Mouse (Mus musculus): ENCODE measurements around the gene Csmd2. TPM values are rescaled to one million over a fixed set of nuclear protein-coding genes. Genes with fewer than 3 reads are reported as not detected.

The Csmd2 gene
- polyA plus RNA-seq, 1 experiment from 2014 or later: 1.9 TPM

- Histone ChIP-seq H3K9me3 (ENCODE audit: control insufficient read depth, low read length) (no peaks in the 10 kb centered on the region), H3K36me3 (ENCODE audit: control insufficient read depth, insufficient read depth, low read length) (no peaks in the 10 kb centered on the region), H3K27me3 (ENCODE audit: control insufficient read depth, insufficient read depth, low read length) (peaks cover 33% of the 10 kb centered on the region), H3K9ac (ENCODE audit: low read depth, low read length) (no peak overlapping the region), H3K4me1 (replicated peaks; ENCODE audit: control insufficient read depth, insufficient read depth, low read length) (peaks cover 2% of the 10 kb centered on the region), H3K4me2 (replicated peaks; ENCODE audit: low read depth, low read length) (no peak overlapping the region), H3K4me3 (ENCODE audit: low read depth, low read length) (no peak overlapping the region), H3K27ac (ENCODE audit: low read depth, low read length) (no peak overlapping the region)
- DNase-seq (ENCODE audit: low spot score) (no peak), ATAC-seq (ENCODE audit: low FRiP score) (no peak)
- 92% methylated on average over 2 of the region's 2 CpGs for WGBS
Observed at GRCm38 (mm10) chr4:127984426-127984825, 3.2 kb upstream of the Csmd2 start.

GRCm38 (mm10) chr4:127985874-127986273 lies 1.8 kb upstream of the Csmd2 start:
- H3K4me1 ChIP-seq (replicated peaks; ENCODE audit: control insufficient read depth, insufficient read depth, low read length): peaks cover 2% of the 10 kb centered on the region
- peak overlapping the region; percentile 40; the same call in 1 of the 2 replicates for H3K4me2 ChIP-seq (replicated peaks; ENCODE audit: low read depth, low read length)
- peak; percentile 28 for DNase-seq (ENCODE audit: low spot score)
- no peak overlapping the region for H3K9ac ChIP-seq (ENCODE audit: low read depth, low read length)
- peaks cover 38% of the 10 kb centered on the region for H3K27me3 ChIP-seq (ENCODE audit: control insufficient read depth, insufficient read depth, low read length)
- no peaks in the 10 kb centered on the region for H3K36me3 ChIP-seq (ENCODE audit: control insufficient read depth, insufficient read depth, low read length)
- no peak overlapping the region for H3K4me3 ChIP-seq (ENCODE audit: low read depth, low read length)
- no peaks in the 10 kb centered on the region for H3K9me3 ChIP-seq (ENCODE audit: control insufficient read depth, low read length)
- ATAC-seq (ENCODE audit: low FRiP score): no peak
- WGBS: 14% methylated on average over 10 of the region's 10 CpGs
- no peak overlapping the region for H3K27ac ChIP-seq (ENCODE audit: low read depth, low read length)

GRCm38 (mm10) chr4:127986491-127987075 lies 1.1 kb upstream of the Csmd2 start:
- peak overlapping the region; percentile 40 for H3K4me2 ChIP-seq (replicated peaks; ENCODE audit: low read depth, low read length)
- no peaks in the 10 kb centered on the region for H3K36me3 ChIP-seq (ENCODE audit: control insufficient read depth, insufficient read depth, low read length)
- no peak overlapping the region for H3K27ac ChIP-seq (ENCODE audit: low read depth, low read length)
- 2% methylated on average over 24 of the region's 25 CpGs for WGBS
- ATAC-seq (ENCODE audit: low FRiP score) (0 out of 2 replicates have a peak, but pooled peaks have one; percentile 13), DNase-seq (ENCODE audit: low spot score) (peak; percentile 56)
- no peaks in the 10 kb centered on the region for H3K9me3 ChIP-seq (ENCODE audit: control insufficient read depth, low read length)
- H3K9ac ChIP-seq (ENCODE audit: low read depth, low read length): no peak overlapping the region
- peaks cover 2% of the 10 kb centered on the region for H3K4me1 ChIP-seq (replicated peaks; ENCODE audit: control insufficient read depth, insufficient read depth, low read length)
- H3K4me3 ChIP-seq (ENCODE audit: low read depth, low read length): peak overlapping the region; percentile 18; the same call in 1 of the 2 replicates
- H3K27me3 ChIP-seq (ENCODE audit: control insufficient read depth, insufficient read depth, low read length): peaks cover 38% of the 10 kb centered on the region

- no peak overlapping the region for H3K27ac ChIP-seq (ENCODE audit: low read depth, low read length)
- WGBS: 4% methylated on average over 10 of the region's 10 CpGs
- 0 out of 2 replicates have a peak overlapping the region, but pooled peaks have one; percentile 23 for H3K9ac ChIP-seq (ENCODE audit: low read depth, low read length)
- no peaks in the 10 kb centered on the region for H3K9me3 ChIP-seq (ENCODE audit: control insufficient read depth, low read length)
- peak overlapping the region; percentile 61 for H3K4me3 ChIP-seq (ENCODE audit: low read depth, low read length)
- no peaks in the 10 kb centered on the region for H3K36me3 ChIP-seq (ENCODE audit: control insufficient read depth, insufficient read depth, low read length)
- ATAC-seq (ENCODE audit: low FRiP score): no peak
- H3K4me2 ChIP-seq (replicated peaks; ENCODE audit: low read depth, low read length): peak overlapping the region; percentile 86
- H3K4me1 ChIP-seq (replicated peaks; ENCODE audit: control insufficient read depth, insufficient read depth, low read length): peaks cover 2% of the 10 kb centered on the region
- peak; percentile 46 for DNase-seq (ENCODE audit: low spot score)
- peaks cover 38% of the 10 kb centered on the region for H3K27me3 ChIP-seq (ENCODE audit: control insufficient read depth, insufficient read depth, low read length)
Observed at GRCm38 (mm10) chr4:127987270-127987669, 387 bp upstream of the Csmd2 start.

- H3K4me3 ChIP-seq (ENCODE audit: low read depth, low read length): peak overlapping the region; percentile 61
- H3K4me1 ChIP-seq (replicated peaks; ENCODE audit: control insufficient read depth, insufficient read depth, low read length): peaks cover 2% of the 10 kb centered on the region
- peak overlapping the region; percentile 86 for H3K4me2 ChIP-seq (replicated peaks; ENCODE audit: low read depth, low read length)
- WGBS: 1% methylated on average over 32 of the region's 39 CpGs
- no peaks in the 10 kb centered on the region for H3K36me3 ChIP-seq (ENCODE audit: control insufficient read depth, insufficient read depth, low read length)
- DNase-seq (ENCODE audit: low spot score) (peak; percentile 45), ATAC-seq (ENCODE audit: low FRiP score) (peak; percentile 13; the same call in 1 of the 2 replicates)
- H3K9me3 ChIP-seq (ENCODE audit: control insufficient read depth, low read length): no peaks in the 10 kb centered on the region
- peaks cover 38% of the 10 kb centered on the region for H3K27me3 ChIP-seq (ENCODE audit: control insufficient read depth, insufficient read depth, low read length)
- H3K9ac ChIP-seq (ENCODE audit: low read depth, low read length): peak overlapping the region; percentile 73
- H3K27ac ChIP-seq (ENCODE audit: low read depth, low read length): no peak overlapping the region
Observed at GRCm38 (mm10) chr4:127988526-127989180, 996 bp downstream of the Csmd2 start.

GRCm38 (mm10) chr4:127989347-127989995 lies 1.8 kb downstream of the Csmd2 start:
- Histone ChIP-seq H3K4me1 (replicated peaks; ENCODE audit: control insufficient read depth, insufficient read depth, low read length) (peaks cover 2% of the 10 kb centered on the region), H3K36me3 (ENCODE audit: control insufficient read depth, insufficient read depth, low read length) (no peaks in the 10 kb centered on the region), H3K27me3 (ENCODE audit: control insufficient read depth, insufficient read depth, low read length) (peaks cover 38% of the 10 kb centered on the region), H3K4me2 (replicated peaks; ENCODE audit: low read depth, low read length) (peak overlapping the region; percentile 86), H3K9ac (ENCODE audit: low read depth, low read length) (no peak overlapping the region), H3K4me3 (ENCODE audit: low read depth, low read length) (peak overlapping the region; percentile 61), H3K9me3 (ENCODE audit: control insufficient read depth, low read length) (no peaks in the 10 kb centered on the region), H3K27ac (ENCODE audit: low read depth, low read length) (no peak overlapping the region)
- WGBS: 10% methylated on average over 18 of the region's 18 CpGs
- ATAC-seq (ENCODE audit: low FRiP score) (no peak), DNase-seq (ENCODE audit: low spot score) (peak; percentile 60)

- Histone ChIP-seq H3K36me3 (ENCODE audit: control insufficient read depth, insufficient read depth, low read length) (no peaks in the 10 kb centered on the region), H3K9me3 (ENCODE audit: control insufficient read depth, low read length) (no peaks in the 10 kb centered on the region), H3K27ac (ENCODE audit: low read depth, low read length) (no peak overlapping the region), H3K4me1 (replicated peaks; ENCODE audit: control insufficient read depth, insufficient read depth, low read length) (no peaks in the 10 kb centered on the region), H3K27me3 (ENCODE audit: control insufficient read depth, insufficient read depth, low read length) (no peaks in the 10 kb centered on the region), H3K4me3 (ENCODE audit: low read depth, low read length) (no peak overlapping the region), H3K4me2 (replicated peaks; ENCODE audit: low read depth, low read length) (no peak overlapping the region), H3K9ac (ENCODE audit: low read depth, low read length) (no peak overlapping the region)
- ATAC-seq (ENCODE audit: low FRiP score): no peak
- 88% methylated on average over 3 of the region's 3 CpGs for WGBS
- DNase-seq (ENCODE audit: low spot score): no peak
Observed at GRCm38 (mm10) chr4:127999281-127999680, 11.6 kb downstream of the Csmd2 start.

- Histone ChIP-seq H3K4me3 (ENCODE audit: low read depth, low read length) (no peak overlapping the region), H3K27ac (ENCODE audit: low read depth, low read length) (no peak overlapping the region), H3K36me3 (ENCODE audit: control insufficient read depth, insufficient read depth, low read length) (no peaks in the 10 kb centered on the region), H3K4me1 (replicated peaks; ENCODE audit: control insufficient read depth, insufficient read depth, low read length) (no peaks in the 10 kb centered on the region), H3K9me3 (ENCODE audit: control insufficient read depth, low read length) (no peaks in the 10 kb centered on the region), H3K4me2 (replicated peaks; ENCODE audit: low read depth, low read length) (no peak overlapping the region), H3K9ac (ENCODE audit: low read depth, low read length) (no peak overlapping the region), H3K27me3 (ENCODE audit: control insufficient read depth, insufficient read depth, low read length) (no peaks in the 10 kb centered on the region)
- DNase-seq (ENCODE audit: low spot score) (no peak), ATAC-seq (ENCODE audit: low FRiP score) (no peak)
- WGBS: 82% methylated on average over 4 of the region's 4 CpGs
Observed at GRCm38 (mm10) chr4:128002638-128003101, 15.0 kb downstream of the Csmd2 start.
